ENCODE assay signal across 10 mouse cellular contexts in genomic region chr3:122923147-122923546, GRCm38 (mm10). TPM values are rescaled to one million over a fixed set of nuclear protein-coding genes. Genes with fewer than 3 reads are reported as not detected.
DNase-seq lines count a peak whose midpoint lies in the region; ATAC-seq and TF ChIP-seq lines count a peak whose summit lies in the region.
"Had no signal": no experiment of that assay in that cellular context is flagged by ENCODE, and none has a peak within 500 bp of the region (broad histone marks: within the 10 kb centered on the region; RNA-seq: fewer than 3 reads in every experiment).

No protein-coding gene starts in this region.

- no peak for TF ChIP-seq CTCF in intestine, postnatal 0 days (IDR thresholded peaks at IDR 0.05; ENCODE audit: low read depth)

- no peaks in the 10 kb centered on the region for H3K9me3 ChIP-seq in lung, embryonic 15.5 days
- no peaks in the 10 kb centered on the region for H3K9me3 ChIP-seq in embryonic facial prominence, embryonic 15.5 days (replicated peaks)
- H3K9me3 ChIP-seq in intestine, postnatal 0 days (ENCODE audit: control insufficient read depth), result no peaks in the 10 kb centered on the region
- no peaks in the 10 kb centered on the region for H3K9me3 ChIP-seq in neural tube, embryonic 15.5 days (replicated peaks)

- WGBS in lung, embryonic 15.5 days, result 41% methylated on average over 7 of the region's 7 CpGs
- 69% methylated on average over 7 of the region's 7 CpGs for WGBS in embryonic facial prominence, embryonic 15.5 days
- WGBS in intestine, postnatal 0 days, result 33% methylated on average over 7 of the region's 7 CpGs
- WGBS in neural tube, embryonic 15.5 days, result 72% methylated on average over 7 of the region's 7 CpGs

- peaks cover 15% of the 10 kb centered on the region for H3K4me1 ChIP-seq in lung, embryonic 15.5 days
- peaks cover 6% of the 10 kb centered on the region; the same call in 1 of the 2 replicates for H3K4me1 ChIP-seq in embryonic facial prominence, embryonic 15.5 days
- H3K4me1 ChIP-seq in intestine, postnatal 0 days (replicated peaks; ENCODE audit: control insufficient read depth, insufficient read depth, low read length), result peaks cover 3% of the 10 kb centered on the region; the same call in 1 of the 2 replicates
- H3K4me1 ChIP-seq in neural tube, embryonic 15.5 days, result peaks cover 17% of the 10 kb centered on the region

- H3K4me3 ChIP-seq in lung, embryonic 15.5 days, result peak overlapping the region; percentile 59
- H3K4me3 ChIP-seq in embryonic facial prominence, embryonic 15.5 days (replicated peaks), result peak overlapping the region; percentile 61
- peak overlapping the region; percentile 68 for H3K4me3 ChIP-seq in intestine, postnatal 0 days (ENCODE audit: low read depth, low read length)
- H3K4me3 ChIP-seq in neural tube, embryonic 15.5 days (replicated peaks), result no peak overlapping the region

- no peak for ATAC-seq in lung, embryonic 15.5 days (ENCODE audit: borderline replicate concordance, extremely low read depth, low FRiP score, low TSS enrichment)
- no peak for ATAC-seq in embryonic facial prominence, embryonic 15.5 days (ENCODE audit: insufficient number of reproducible peaks, low FRiP score, low TSS enrichment, low read depth)
- no peak for ATAC-seq in intestine, postnatal 0 days
- ATAC-seq in neural tube, embryonic 15.5 days (ENCODE audit: low FRiP score), result no peak

- H3K27ac ChIP-seq in lung, embryonic 15.5 days, result peak overlapping the region; percentile 89
- H3K27ac ChIP-seq in embryonic facial prominence, embryonic 15.5 days (replicated peaks), result peak overlapping the region; percentile 88
- H3K27ac ChIP-seq in intestine, postnatal 0 days (ENCODE audit: low read depth, low read length), result no peak overlapping the region
- H3K27ac ChIP-seq in neural tube, embryonic 15.5 days (replicated peaks), result no peak overlapping the region

- DNase-seq in lung, postnatal 36 days, result no peak
- DNase-seq in layer of hippocampus, adult 9-10 months (ENCODE audit: low spot score), result no peak
- no peak for DNase-seq in retina, embryonic 14.5 days (ENCODE audit: low spot score)
- no peak for DNase-seq in adrenal gland, adult 18-20 months (ENCODE audit: low spot score in 2 of 2)
- DNase-seq: adrenal gland, adult 2 months had no signal

- H3K27me3 ChIP-seq in lung, embryonic 15.5 days, result no peaks in the 10 kb centered on the region
- no peaks in the 10 kb centered on the region for H3K27me3 ChIP-seq in embryonic facial prominence, embryonic 15.5 days
- H3K27me3 ChIP-seq in intestine, postnatal 0 days (replicated peaks; ENCODE audit: control insufficient read depth, insufficient read depth, low read length), result no peaks in the 10 kb centered on the region
- no peaks in the 10 kb centered on the region for H3K27me3 ChIP-seq in neural tube, embryonic 15.5 days (replicated peaks)

- H3K9ac ChIP-seq in lung, embryonic 15.5 days, result no peak overlapping the region
- H3K9ac ChIP-seq in embryonic facial prominence, embryonic 15.5 days, result no peak overlapping the region
- H3K9ac ChIP-seq in intestine, postnatal 0 days (ENCODE audit: low read depth, low read length), result no peak overlapping the region
- no peak overlapping the region for H3K9ac ChIP-seq in neural tube, embryonic 15.5 days (replicated peaks)

- peaks cover 8% of the 10 kb centered on the region; the same call in 1 of the 2 replicates for H3K36me3 ChIP-seq in lung, embryonic 15.5 days
- 0 out of 2 replicates have a peak, but pooled peaks cover 5% of the 10 kb centered on the region for H3K36me3 ChIP-seq in embryonic facial prominence, embryonic 15.5 days
- no peaks in the 10 kb centered on the region; the same call in 1 of the 2 replicates for H3K36me3 ChIP-seq in intestine, postnatal 0 days (ENCODE audit: control insufficient read depth, insufficient read depth)
- H3K36me3 ChIP-seq in neural tube, embryonic 15.5 days, result no peaks in the 10 kb centered on the region

- peak overlapping the region; percentile 69 for H3K4me2 ChIP-seq in lung, embryonic 15.5 days
- H3K4me2 ChIP-seq in embryonic facial prominence, embryonic 15.5 days (replicated peaks), result peak overlapping the region; percentile 54
- peak overlapping the region; percentile 74 for H3K4me2 ChIP-seq in intestine, postnatal 0 days (replicated peaks; ENCODE audit: low read depth)
- peak overlapping the region; percentile 60 for H3K4me2 ChIP-seq in neural tube, embryonic 15.5 days

RNA-seq across cellular contexts. Expression of gene 1810037I17Rik, which starts 0.9 kb away (rescaled TPM):
- polyA plus RNA-seq in lung, embryonic 15.5 days (2015; fragmentation: Nextera tagmentation; extraction: Ambion mirVana), result 97.5 and 102 TPM in 2 replicates
- 114 and 117 TPM in 2 replicates for polyA plus RNA-seq in embryonic facial prominence, embryonic 15.5 days (2015; fragmentation: Nextera tagmentation; extraction: Ambion mirVana)
- polyA plus RNA-seq in intestine, postnatal 0 days (2015; fragmentation: Nextera tagmentation; extraction: Ambion mirVana), result 222 and 229 TPM in 2 replicates
- polyA plus RNA-seq in neural tube, embryonic 15.5 days (2015; fragmentation: Nextera tagmentation; extraction: Ambion mirVana), result 90.4 and 101 TPM in 2 replicates
- 10 to 100 TPM; 51.6 to 53.2 TPM for total RNA-seq in adrenal gland, adult 18-20 months (2021)

RNA-seq across cellular contexts. Expression of gene Gm10959, which starts 4.0 kb away (rescaled TPM):
- polyA plus RNA-seq in lung, embryonic 15.5 days (2015; fragmentation: Nextera tagmentation; extraction: Ambion mirVana), result not detected in 2 replicates
- polyA plus RNA-seq in embryonic facial prominence, embryonic 15.5 days (2015; fragmentation: Nextera tagmentation; extraction: Ambion mirVana), result not detected in 2 replicates
- not detected in 2 replicates for polyA plus RNA-seq in intestine, postnatal 0 days (2015; fragmentation: Nextera tagmentation; extraction: Ambion mirVana)
- polyA plus RNA-seq in neural tube, embryonic 15.5 days (2015; fragmentation: Nextera tagmentation; extraction: Ambion mirVana), result not detected in 2 replicates
- not detected for total RNA-seq in adrenal gland, adult 18-20 months (2021)
- total RNA-seq: adrenal gland, adult 2 months; liver, adult 2 months had no signal
- polyA plus RNA-seq: adrenal gland, adult 2 months; liver, adult 2 months had no signal

RNA-seq across cellular contexts. Expression of gene Fabp2, which starts 28.3 kb away (rescaled TPM):
- 0.16 and 0.31 TPM in 2 replicates for polyA plus RNA-seq in lung, embryonic 15.5 days (2015; fragmentation: Nextera tagmentation; extraction: Ambion mirVana)
- polyA plus RNA-seq in embryonic facial prominence, embryonic 15.5 days (2015; fragmentation: Nextera tagmentation; extraction: Ambion mirVana), result 0.35 TPM in 1 of 2 replicates, not detected in the other
- 14,903 and 15,973 TPM in 2 replicates for polyA plus RNA-seq in intestine, postnatal 0 days (2015; fragmentation: Nextera tagmentation; extraction: Ambion mirVana)
- polyA plus RNA-seq in neural tube, embryonic 15.5 days (2015; fragmentation: Nextera tagmentation; extraction: Ambion mirVana), result 2.9 TPM in 1 of 2 replicates, not detected in the other
- total RNA-seq in adrenal gland, adult 18-20 months (2021), result not detected
- total RNA-seq: adrenal gland, adult 2 months had no signal
- polyA plus RNA-seq: adrenal gland, adult 2 months had no signal

Comparison
In these comparisons a context has a peak if more than half of its experiments do, and no peak if none do; other contexts are left out.
1. H3K27ac ChIP-seq: peak in lung, embryonic 15.5 days (single experiment) and embryonic facial prominence, embryonic 15.5 days (single experiment); none in intestine, postnatal 0 days (single experiment) and neural tube, embryonic 15.5 days (single experiment).
2. RNA of gene Fabp2, which starts 28.3 kb away (polyA plus RNA-seq): 14,903 to 15,973 TPM in intestine, postnatal 0 days; 0.35 TPM in embryonic facial prominence, embryonic 15.5 days, 0.16 to 0.31 TPM in lung, embryonic 15.5 days and 2.9 TPM in neural tube, embryonic 15.5 days; every median in the first group is over 1,000 times any median in the second.
3. Peak in every context shown above with its lines, with median percentiles within 50 percentile points of each other: H3K4me2 ChIP-seq.